Mouse (Mus musculus): ENCODE data around the gene Olfr1218.
"Not testable (repeated sequence)": the region's sequence is repeated elsewhere in the genome, so short reads cannot be mapped to it uniquely, and the experiment has no call there.

Gene Olfr1218

GRCm38 (mm10) chr2:89061087-89061486, at the start of gene Olfr1218:
Olfr1218 (minus strand) TSS chr2:89061187.
- DNase-seq (ENCODE audit: low spot score in 2 of 2), result no peak

GRCm38 (mm10) chr2:89106735-89107134, 45.7 kb upstream of the Olfr1218 start, which contains the start of gene Olfr1220:
Olfr1220 (minus strand) TSS chr2:89106835.
- DNase-seq (ENCODE audit: low spot score in 2 of 2), result no peak

- DNase-seq (ENCODE audit: low spot score in 2 of 2), result no peak
These were observed 44.7 kb upstream of the Olfr1218 start for GRCm38 (mm10) chr2:89105651-89106050.

- DNase-seq (ENCODE audit: low spot score in 2 of 2), result no peak
These were observed 32.9 kb upstream of the Olfr1218 start for GRCm38 (mm10) chr2:89093848-89094247.

GRCm38 (mm10) chr2:89083413-89083812, 22.4 kb upstream of the Olfr1218 start, which contains the start of gene Olfr1219:
Olfr1219 (minus strand) TSS chr2:89083513.
- DNase-seq (ENCODE audit: low spot score in 2 of 2), result no peak

- DNase-seq (ENCODE audit: low spot score in 2 of 2), result no peak
These were observed 20.5 kb upstream of the Olfr1218 start for GRCm38 (mm10) chr2:89081487-89081886.

- no peak for DNase-seq (ENCODE audit: low spot score in 2 of 2)
These were observed 29.0 kb downstream of the Olfr1218 start, which contains the start of gene Olfr1217 for GRCm38 (mm10) chr2:89031965-89032364. Olfr1217 (minus strand) TSS chr2:89032065.

GRCm38 (mm10) chr2:89021436-89021835, 39.6 kb downstream of the Olfr1218 start:
- DNase-seq (ENCODE audit: low spot score in 2 of 2), result not testable (repeated sequence)

- no peak for DNase-seq (ENCODE audit: low spot score in 2 of 2)
These were observed 42.7 kb downstream of the Olfr1218 start, which contains the start of gene Olfr1216 for GRCm38 (mm10) chr2:89018240-89018639. Olfr1216 (minus strand) TSS chr2:89018340.

GRCm38 (mm10) chr2:89006873-89007272, 54.1 kb downstream of the Olfr1218 start, which contains the start of gene Olfr1215:
Olfr1215 (minus strand) TSS chr2:89006973.
- no peak for DNase-seq (ENCODE audit: low spot score in 2 of 2)
